Mouse (Mus musculus): Measurements from ENCODE around the gene Tmem184b. TPM values are rescaled to one million over a fixed set of nuclear protein-coding genes. Genes with fewer than 3 reads are reported as not detected.

The Tmem184b gene
- total RNA-seq, 4 experiments from 2014 or later: 52.5 to 66.5 (median 57.2) TPM

GRCm38 (mm10) chr15:79322281-79322990 is 80.9 kb downstream of the Tmem184b start:
- no peak for DNase-seq (ENCODE audit: low spot score in 2 of 2)

DNA sequence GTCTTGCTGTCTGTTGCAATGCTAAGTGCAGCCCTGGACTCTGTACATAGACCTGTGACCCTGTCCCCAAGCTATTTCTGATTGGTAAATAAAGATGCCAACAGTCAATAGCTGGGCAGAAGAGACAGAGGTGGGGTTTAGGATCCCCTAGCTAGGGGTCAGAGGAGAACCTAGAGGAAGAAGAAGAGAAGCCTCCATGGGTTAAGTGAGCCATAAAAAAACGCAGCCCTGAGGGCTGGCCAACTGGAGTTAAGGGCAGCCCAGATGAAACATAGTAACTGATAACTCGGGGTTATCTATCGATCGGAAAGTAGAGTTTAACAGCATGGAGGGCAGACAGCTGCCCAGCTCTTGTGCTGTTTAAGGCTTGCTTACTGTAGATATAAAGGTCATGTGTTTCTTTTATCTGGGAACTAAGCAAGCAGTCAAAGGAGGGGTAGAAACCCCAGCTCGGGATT is 81.6 kb downstream of the Tmem184b start:
- no peak for DNase-seq (ENCODE audit: low spot score in 2 of 2)

- no peak for DNase-seq (ENCODE audit: low spot score in 2 of 2)
Measured at GRCm38 (mm10) chr15:79313848-79314369, 89.5 kb downstream of the Tmem184b start.

Small RNAs within 50 kb of the gene (microRNA-seq; reads per million reads assigned to microRNA genes)
- gene Mir1943: 3.8 to 5.1 reads per million in 2 experiments

Other genes starting within 250 kb of the Tmem184b start
- 10 to 100 TPM; 34.6 to 40.4 (median 37.8) TPM for gene Sox10, start 238.3 kb downstream of the Tmem184b start, total RNA-seq (2022)
- 10 to 100 TPM; 46.2 to 63.5 (median 50.6) TPM for gene Pick1, start 174.4 kb downstream of the Tmem184b start, total RNA-seq (2022)
- under 1 TPM; 0.20 to 0.77 (median 0.49) TPM for gene Gm49486, start 174.2 kb downstream of the Tmem184b start, total RNA-seq (2022)
- under 1 TPM in 1 of 4 experiments, not detected in 3; 0.30 TPM for gene Slc16a8, start 148.8 kb downstream of the Tmem184b start, total RNA-seq (2022)
- gene Baiap2l2, start 118.0 kb downstream of the Tmem184b start, total RNA-seq (2022): 10 to 100 TPM in 2 of 4 experiments, 1 to 10 TPM in 2; 1.5 to 19.3 (median 10.9) TPM
- 10 to 100 TPM; 21.0 to 24.8 (median 23.8) TPM for gene Pla2g6, start 75.2 kb downstream of the Tmem184b start, total RNA-seq (2022)
- 1 to 10 TPM; 1.2 to 3.7 (median 2.3) TPM for gene Maff, start 56.9 kb downstream of the Tmem184b start, total RNA-seq (2022)
- 100 to 1,000 TPM; 112 to 137 (median 123) TPM for gene Csnk1e, start 52.0 kb upstream of the Tmem184b start, total RNA-seq (2022)
- gene Kcnj4, start 101.7 kb upstream of the Tmem184b start, total RNA-seq (2022): 10 to 100 TPM; 81.3 to 98.0 (median 88.7) TPM
- gene Kdelr3, start 112.8 kb upstream of the Tmem184b start, total RNA-seq (2022): under 1 TPM in 3 of 4 experiments, not detected in 1; 0.23 to 0.45 (median 0.32) TPM
- 100 to 1,000 TPM; 307 to 352 (median 330) TPM for gene Ddx17, start 143.2 kb upstream of the Tmem184b start, total RNA-seq (2022)
- gene Dmc1, start 201.5 kb upstream of the Tmem184b start, total RNA-seq (2022): 1 to 10 TPM in 2 of 4 experiments, under 1 TPM in 2; 0.39 to 2.1 (median 1.2) TPM